Mouse (Mus musculus): ENCODE results near the gene Dock9.

- TF ChIP-seq CTCF (conservative IDR thresholded peaks at IDR 0.05; ENCODE audit: low read length), result no peak
- no peak for TF ChIP-seq POU5F1 (IDR thresholded peaks at IDR 0.05; ENCODE audit: borderline replicate concordance, low read length)
- TF ChIP-seq NANOG (IDR thresholded peaks at IDR 0.05; ENCODE audit: borderline replicate concordance, low read length), result no peak
Measured at GRCm38 (mm10) chr14:121666641-121667274, 130.9 kb downstream of the Dock9 start.
